Mouse (Mus musculus) ES-E14 (cell line): Measurements from ENCODE around the gene Ptprj. TPM values are rescaled to one million over a fixed set of nuclear protein-coding genes. Genes with fewer than 3 reads are reported as not detected.

Experiments used
- DNase-seq: peaks from one replicate; pipeline ENCODE4 v3.0.0-alpha.2; 2013; ENCODE audit warnings: low read depth, low spot score
- H3K27ac ChIP-seq: 2 replicates; pipeline ENCODE4 v1.5.1; 2012; ENCODE audit warnings: low read depth, mild to moderate bottlenecking, low read length, moderate library complexity, mixed read lengths; ENCODE audit not compliant: poor library complexity, insufficient read depth, severe bottlenecking
- H3K36me3 ChIP-seq: 2 replicates; pipeline ENCODE4 v1.6.1; 2012; ENCODE audit warnings: mild to moderate bottlenecking, low read length, moderate library complexity, mixed read lengths; ENCODE audit not compliant: control insufficient read depth, poor library complexity, insufficient read depth, severe bottlenecking
- H3K4me1 ChIP-seq, 2 experiments: fragments of 150-350 bp in 1 of 2; sonication (generic) in 1 of 2; 2 replicates each; pipeline ENCODE4 v1.6.1; 2012; ENCODE audit warnings: low read length in 2 of 2, mild to moderate bottlenecking in 1 of 2, mixed read lengths in 1 of 2; ENCODE audit not compliant: control insufficient read depth in 2 of 2, insufficient read depth in 2 of 2, poor library complexity in 1 of 2
- H3K4me3 ChIP-seq, 2 experiments: fragments of 150-350 bp in 1 of 2; sonication (generic) in 1 of 2; 2 replicates each; pipeline ENCODE4 v1.5.1; 2012; ENCODE audit warnings: low read length in 2 of 2, low read depth in 1 of 2, mild to moderate bottlenecking in 1 of 2, mixed read lengths in 1 of 2; ENCODE audit not compliant: insufficient read depth in 1 of 2, poor library complexity in 1 of 2, severe bottlenecking in 1 of 2
- H3K9ac ChIP-seq: 2 replicates; pipeline ENCODE4 v1.6.1; 2012; ENCODE audit warnings: low read depth, mild to moderate bottlenecking, low read length, mixed read lengths; ENCODE audit not compliant: poor library complexity, insufficient read depth, severe bottlenecking
- H3K9me3 ChIP-seq: fragments of 150-350 bp; sonication (generic); 2 replicates; pipeline ENCODE4 v1.6.1; 2012; ENCODE audit warnings: low read depth, mild to moderate bottlenecking, low read length; ENCODE audit not compliant: control insufficient read depth, insufficient read depth
- CHD2 ChIP-seq: IDR thresholded peaks from 2 replicates; pipeline ENCODE4 v1.6.1; 2014; ENCODE audit warnings: mild to moderate bottlenecking, low read depth, low read length, inconsistent platforms
- HCFC1 ChIP-seq: IDR thresholded peaks from 2 replicates; pipeline ENCODE4 v1.6.1; 2012; ENCODE audit warnings: low read length, inconsistent platforms, borderline replicate concordance; ENCODE audit not compliant: insufficient read depth
- MAFK ChIP-seq: IDR thresholded peaks from 2 replicates; pipeline ENCODE4 v1.6.1; 2014; ENCODE audit warnings: mild to moderate bottlenecking, low read depth, low read length, inconsistent platforms; ENCODE audit not compliant: insufficient read depth
- ZC3H11A ChIP-seq: IDR thresholded peaks from 2 replicates; pipeline ENCODE4 v1.6.1; 2012; ENCODE audit warnings: low read depth, mild to moderate bottlenecking, inconsistent platforms, low read length, borderline replicate concordance
- ZNF384 ChIP-seq: IDR thresholded peaks from 2 replicates; pipeline ENCODE4 v1.6.1; 2012; ENCODE audit warnings: low read depth, low read length, inconsistent platforms
- in situ Hi-C, 2 experiments: fragments of 600-800 bp; cut with MboI; formaldehyde crosslinking; loops; one replicate each; pipeline ENCODE4 v1.15.1; 2025; ENCODE audit warnings: low sequenced_read_pairs in 2 of 2, inconsistent platforms in 1 of 2; ENCODE audit not compliant: unreplicated experiment in 2 of 2
- total RNA-seq: library from RNA; depleted of rRNA; stranded (reverse); fragments of 300-350 nt; gene quantifications from 2 replicates; pipeline ENCODE4 v1.2.3, GENCODE M21; 2012

Ptprj gene
- total RNA-seq, 1 experiment, result 10.7 TPM

- no peaks in the 10 kb centered on the region for H3K36me3 ChIP-seq
- in situ Hi-C loops, result loop anchor here in 1 of 2 experiments (10.0 kb wide), 1 partner anchor 187 kb away; the partner anchor contains the start of gene Nup160
- no peak for TF ChIP-seq CHD2
- no peak for TF ChIP-seq ZNF384
- no peak for TF ChIP-seq HCFC1
- TF ChIP-seq MAFK, result no peak
- no peak for TF ChIP-seq ZC3H11A
These were observed 92.8 kb downstream of the Ptprj start for GRCm38 (mm10) chr2:90487471-90488238.

GRCm38 (mm10) chr2:90486226-90486755 lies 94.2 kb downstream of the Ptprj start:
- Histone ChIP-seq H3K9ac (no peak overlapping the region), H3K9me3 (no peaks in the 10 kb centered on the region), H3K27ac (no peak overlapping the region), H3K36me3 (no peaks in the 10 kb centered on the region), H3K4me1 (peaks cover 0 to 13% of the 10 kb centered on the region in 2 experiments; a peak in 1 of 4 replicates), H3K4me3 (no peak overlapping the region)
- no peak for TF ChIP-seq CHD2
- no peak for TF ChIP-seq HCFC1
- TF ChIP-seq ZC3H11A, result no peak
- TF ChIP-seq MAFK, result no peak
- no peak for TF ChIP-seq ZNF384
- in situ Hi-C loops, result loop anchor here in 1 of 2 experiments (10.0 kb wide), 1 partner anchor 189 kb away; the partner anchor contains the start of gene Nup160
- peak; percentile 30 for DNase-seq

More at GRCm38 (mm10) chr2:90487471-90488238, 92.8 kb downstream of the Ptprj start:
- no peaks in the 10 kb centered on the region for H3K9me3 ChIP-seq
- H3K4me3 ChIP-seq, result no peak overlapping the region
- H3K27ac ChIP-seq, result no peak overlapping the region
- no peak overlapping the region for H3K9ac ChIP-seq
- DNase-seq, result no peak
- H3K4me1 ChIP-seq, result peaks cover 0 to 9% of the 10 kb centered on the region in 2 experiments; a peak in 1 of 4 replicates

- DNase-seq, result no peak
- Histone ChIP-seq H3K9ac (no peak overlapping the region), H3K4me1 (peaks cover 0 to 17% of the 10 kb centered on the region in 2 experiments; a peak in 1 of 4 replicates), H3K27ac (no peak overlapping the region; the same call in 1 of the 2 replicates), H3K4me3 (no peak overlapping the region), H3K36me3 (no peaks in the 10 kb centered on the region), H3K9me3 (no peaks in the 10 kb centered on the region)
- TF ChIP-seq HCFC1, result no peak
- no peak for TF ChIP-seq ZC3H11A
- no peak for TF ChIP-seq ZNF384
- no peak for TF ChIP-seq CHD2
- no peak for TF ChIP-seq MAFK
- in situ Hi-C loops, result loop anchor here in 1 of 2 experiments (10.0 kb wide), 1 partner anchor 193 kb away; the partner anchor contains the start of gene Nup160
These were observed 98.9 kb downstream of the Ptprj start for GRCm38 (mm10) chr2:90481505-90481904.

- no peak for DNase-seq
- in situ Hi-C loops, result loop anchor here in 1 of 2 experiments (10.0 kb wide), 1 partner anchor 194 kb away; the partner anchor contains the start of gene Nup160
- no peak overlapping the region for H3K27ac ChIP-seq
- no peak overlapping the region for H3K4me3 ChIP-seq
- no peaks in the 10 kb centered on the region for H3K36me3 ChIP-seq
- no peaks in the 10 kb centered on the region for H3K9me3 ChIP-seq
- TF ChIP-seq MAFK (no peak), ZC3H11A (no peak), ZNF384 (no peak), HCFC1 (no peak), CHD2 (no peak)
- no peak overlapping the region for H3K9ac ChIP-seq
- H3K4me1 ChIP-seq, result peaks cover 0 to 17% of the 10 kb centered on the region in 2 experiments; a peak in 1 of 4 replicates
These were observed 99.6 kb downstream of the Ptprj start for GRCm38 (mm10) chr2:90480747-90481308.
